34 mouse cellular contexts compared by ENCODE assay signal in genomic region chr2:48589709-48590108, GRCm38 (mm10).
"Had no signal": no experiment of that assay in that cellular context is flagged by ENCODE, and none has a peak within 500 bp of the region (broad histone marks: within the 10 kb centered on the region; RNA-seq: fewer than 3 reads in every experiment).

No protein-coding gene starts in this region.

- H3K27me3 ChIP-seq: heart, embryonic 13.5 days; heart, embryonic 15.5 days; hindbrain, embryonic 12.5 days; hindbrain, embryonic 13.5 days; hindbrain, embryonic 15.5 days; intestine, embryonic 15.5 days; kidney, embryonic 15.5 days had no signal

- H3K4me2 ChIP-seq: heart, embryonic 11.5 days; heart, embryonic 13.5 days; heart, embryonic 15.5 days; hindbrain, embryonic 12.5 days; hindbrain, embryonic 13.5 days; hindbrain, embryonic 14.5 days; hindbrain, embryonic 15.5 days; intestine, embryonic 15.5 days; kidney, embryonic 15.5 days had no signal

- H3K9ac ChIP-seq: heart, embryonic 13.5 days; heart, embryonic 15.5 days; hindbrain, embryonic 12.5 days; hindbrain, embryonic 13.5 days; hindbrain, embryonic 14.5 days; hindbrain, embryonic 15.5 days; intestine, embryonic 15.5 days; kidney, embryonic 15.5 days had no signal

- H3K9me3 ChIP-seq: heart, embryonic 10.5 days; heart, embryonic 13.5 days; heart, embryonic 15.5 days; hindbrain, embryonic 10.5 days; hindbrain, embryonic 12.5 days; hindbrain, embryonic 13.5 days; hindbrain, embryonic 15.5 days; intestine, embryonic 15.5 days; kidney, embryonic 15.5 days had no signal

- H3K4me1 ChIP-seq: heart, embryonic 10.5 days; heart, embryonic 13.5 days; heart, embryonic 15.5 days; hindbrain, embryonic 12.5 days; intestine, embryonic 15.5 days; kidney, embryonic 15.5 days had no signal

- H3K4me3 ChIP-seq: heart, embryonic 10.5 days; heart, embryonic 13.5 days; heart, embryonic 15.5 days; hindbrain, embryonic 10.5 days; hindbrain, embryonic 12.5 days; hindbrain, embryonic 13.5 days; hindbrain, embryonic 15.5 days; intestine, embryonic 15.5 days; kidney, embryonic 15.5 days; layer of hippocampus, adult 2 months had no signal

- ATAC-seq: hindbrain, embryonic 16.5 days; hindbrain, postnatal 0 days; inflammation-experienced regulatory T-cells, adult 6 months; intestine, embryonic 15.5 days; intestine, embryonic 16.5 days; intestine, postnatal 0 days had no signal

- H3K36me3 ChIP-seq: heart, embryonic 10.5 days; heart, embryonic 13.5 days; heart, embryonic 15.5 days; hindbrain, embryonic 10.5 days; hindbrain, embryonic 12.5 days; hindbrain, embryonic 13.5 days; hindbrain, embryonic 15.5 days; intestine, embryonic 15.5 days; kidney, embryonic 15.5 days had no signal

- DNase-seq: heart, postnatal 10 days; heart, postnatal 14 days; heart, postnatal 36 days; heart, postnatal 4 days; kidney, adult 11 months; kidney, adult 18-20 months; kidney, adult 2 months; kidney, adult 8-10 months; kidney, adult 9 months; kidney, postnatal 10 days; kidney, postnatal 14 days; kidney, postnatal 25 days; kidney, postnatal 36 days; kidney, postnatal 4 days; layer of hippocampus, adult 9-11 months; layer of hippocampus, postnatal 36 days had no signal

- H3K27ac ChIP-seq: heart, embryonic 10.5 days; heart, embryonic 13.5 days; heart, embryonic 15.5 days; hindbrain, embryonic 10.5 days; hindbrain, embryonic 12.5 days; hindbrain, embryonic 13.5 days; hindbrain, embryonic 14.5 days; hindbrain, embryonic 15.5 days; hindbrain, postnatal 0 days; intestine, embryonic 15.5 days; kidney, embryonic 15.5 days; kidney, postnatal 0 days; layer of hippocampus, adult 2 months had no signal
